Mouse (Mus musculus) heart, embryonic 15.5 days (tissue): ENCODE data around the gene Cyct. TPM values are rescaled to one million over a fixed set of nuclear protein-coding genes. Genes with fewer than 3 reads are reported as not detected.

Source experiments
- ATAC-seq: fragments of 200-750 bp; cut with Nextera tagmentation; replicated peaks from 2 replicates; pipeline ENCODE4 v1.8.0; 2017; ENCODE audit warnings: low read depth, moderate TSS enrichment; ENCODE audit not compliant: insufficient number of reproducible peaks, insufficient read depth, low FRiP score
- H3K27ac ChIP-seq: fragments of 300-500 bp; sonication (generic); 2 replicates; pipeline ENCODE4 v1.5.1; 2015; ENCODE audit warnings: mild to moderate bottlenecking, inconsistent platforms
- H3K27me3 ChIP-seq: fragments of 300-500 bp; sonication (generic); 2 replicates; pipeline ENCODE4 v1.6.1; 2015; ENCODE audit warnings: inconsistent platforms
- H3K36me3 ChIP-seq: fragments of 300-500 bp; sonication (generic); 2 replicates; pipeline ENCODE4 v1.6.1; 2015; ENCODE audit warnings: mild to moderate bottlenecking, inconsistent platforms
- H3K4me1 ChIP-seq: fragments of 300-500 bp; sonication (generic); replicated peaks from 2 replicates; pipeline ENCODE4 v1.6.1; 2015; ENCODE audit warnings: inconsistent platforms
- H3K4me2 ChIP-seq: fragments of 300-500 bp; sonication (generic); 2 replicates; pipeline ENCODE4 v1.6.1; 2015; ENCODE audit warnings: inconsistent platforms, mild to moderate bottlenecking, moderate library complexity
- H3K4me3 ChIP-seq: fragments of 300-500 bp; sonication (generic); 2 replicates; pipeline ENCODE4 v1.5.1; 2015; ENCODE audit warnings: mild to moderate bottlenecking, inconsistent platforms
- H3K9ac ChIP-seq: fragments of 300-500 bp; sonication (generic); 2 replicates; pipeline ENCODE4 v1.6.1; 2015; ENCODE audit warnings: mild to moderate bottlenecking, inconsistent platforms
- H3K9me3 ChIP-seq: fragments of 300-500 bp; sonication (generic); replicated peaks from 2 replicates; pipeline ENCODE4 v1.6.1; 2016; ENCODE audit warnings: inconsistent platforms
- WGBS: fragments of 180-500 bp; shearing (Covaris S2); methylation state at CpG from one replicate; pipeline ENCODE4 v1.1.7; 2015; ENCODE audit warnings: mixed read lengths; 5-methylcytosine and 5-hydroxymethylcytosine counted together
- polyA plus RNA-seq: library from polyadenylated mRNA; unstranded; fragments of >200 nt; fragmentation: Nextera tagmentation; extraction: Ambion mirVana; gene quantifications from 2 replicates; pipeline ENCODE4 v1.2.1, GENCODE M21; 2015

Gene Cyct
- polyA plus RNA-seq, 1 experiment from 2014 or later = 0.34 TPM

GRCm38 (mm10) chr2:76370656-76370922 is 10.3 kb upstream of the Cyct start:
- H3K9me3 ChIP-seq = no peaks in the 10 kb centered on the region
- peaks cover 19% of the 10 kb centered on the region for H3K36me3 ChIP-seq
- H3K4me1 ChIP-seq = peaks cover 20% of the 10 kb centered on the region
- no peaks in the 10 kb centered on the region for H3K27me3 ChIP-seq
- peak overlapping the region; percentile 79 for H3K4me3 ChIP-seq
- no peak for ATAC-seq
- 3% methylated on average over 7 of the region's 7 CpGs for WGBS
- H3K9ac ChIP-seq = peak overlapping the region; percentile 82
- H3K4me2 ChIP-seq = peak overlapping the region; percentile 89
- peak overlapping the region; percentile 73 for H3K27ac ChIP-seq

- whole genome bisulfite sequencing = under 1% methylated on average over 61 of the region's 61 CpGs
- peak; percentile 79 for ATAC-seq
- H3K9me3 ChIP-seq = no peaks in the 10 kb centered on the region
Measured at GRCm38 (mm10) chr2:76369821-76370655, 9.8 kb upstream of the Cyct start, which contains the start of gene Rbm45. Gene Rbm45, plus strand, starts transcription at chr2:76369984.

GRCm38 (mm10) chr2:76368861-76369660 is 8.8 kb upstream of the Cyct start:
- H3K27ac ChIP-seq = no peak overlapping the region
- no peaks in the 10 kb centered on the region for H3K27me3 ChIP-seq
- H3K36me3 ChIP-seq = peaks cover 11% of the 10 kb centered on the region
- H3K4me2 ChIP-seq = no peak overlapping the region
- no peak overlapping the region for H3K4me3 ChIP-seq
- peaks cover 20% of the 10 kb centered on the region for H3K4me1 ChIP-seq
- H3K9ac ChIP-seq = no peak overlapping the region
- no peak for ATAC-seq
- H3K9me3 ChIP-seq = no peaks in the 10 kb centered on the region
- 62% methylated on average over 13 of the region's 13 CpGs for WGBS

More at GRCm38 (mm10) chr2:76369821-76370655, 9.8 kb upstream of the Cyct start, which contains the start of gene Rbm45:
- H3K4me2 ChIP-seq = peak within 1 kb of the TSS; percentile 89
- H3K36me3 ChIP-seq = peaks cover 15% of the 10 kb centered on the region
- peak within 1 kb of the TSS; percentile 79 for H3K4me3 ChIP-seq
- peak within 1 kb of the TSS; percentile 82 for H3K9ac ChIP-seq
- peak within 1 kb of the TSS; percentile 73 for H3K27ac ChIP-seq
- peaks cover 20% of the 10 kb centered on the region for H3K4me1 ChIP-seq
- H3K27me3 ChIP-seq = no peaks in the 10 kb centered on the region

- H3K27ac ChIP-seq = no peak overlapping the region
- H3K4me1 ChIP-seq = peaks cover 16% of the 10 kb centered on the region
- no peak overlapping the region for H3K4me2 ChIP-seq
- H3K9ac ChIP-seq = no peak overlapping the region
- no peaks in the 10 kb centered on the region for H3K27me3 ChIP-seq
- no peaks in the 10 kb centered on the region for H3K36me3 ChIP-seq
- no peaks in the 10 kb centered on the region for H3K9me3 ChIP-seq
- ATAC-seq = no peak
- WGBS = 17% methylated on average over 9 of the region's 9 CpGs
- no peak overlapping the region for H3K4me3 ChIP-seq
Measured at GRCm38 (mm10) chr2:76367188-76367922, 7.1 kb upstream of the Cyct start.

- Histone ChIP-seq H3K9ac (no peak overlapping the region), H3K27ac (no peak overlapping the region), H3K4me3 (no peak overlapping the region), H3K27me3 (no peaks in the 10 kb centered on the region), H3K9me3 (no peaks in the 10 kb centered on the region), H3K4me2 (no peak overlapping the region), H3K36me3 (no peaks in the 10 kb centered on the region), H3K4me1 (peaks cover 3% of the 10 kb centered on the region)
- 75% methylated on average over 4 of the region's 4 CpGs for WGBS
- no peak for ATAC-seq
Measured at GRCm38 (mm10) chr2:76365811-76366210, 5.6 kb upstream of the Cyct start.

- H3K36me3 ChIP-seq = no peaks in the 10 kb centered on the region
- H3K4me2 ChIP-seq = no peak overlapping the region
- no peak for ATAC-seq
- H3K9me3 ChIP-seq = no peaks in the 10 kb centered on the region
- H3K9ac ChIP-seq = no peak overlapping the region
- H3K4me1 ChIP-seq = no peaks in the 10 kb centered on the region
- no peak overlapping the region for H3K27ac ChIP-seq
- H3K4me3 ChIP-seq = no peak overlapping the region
- 42% methylated on average over 2 of the region's 2 CpGs for WGBS
- no peaks in the 10 kb centered on the region for H3K27me3 ChIP-seq
Measured at GRCm38 (mm10) chr2:76362111-76362510, 1.9 kb upstream of the Cyct start.

- no peaks in the 10 kb centered on the region for H3K36me3 ChIP-seq
- H3K27ac ChIP-seq = no peak overlapping the region
- H3K4me2 ChIP-seq = no peak overlapping the region
- H3K4me1 ChIP-seq = no peaks in the 10 kb centered on the region
- no peaks in the 10 kb centered on the region for H3K27me3 ChIP-seq
- H3K9ac ChIP-seq = no peak overlapping the region
- no peak for ATAC-seq
- WGBS = 76% methylated on average over 6 of the region's 6 CpGs
- H3K4me3 ChIP-seq = no peak overlapping the region
- no peaks in the 10 kb centered on the region for H3K9me3 ChIP-seq
Measured at GRCm38 (mm10) chr2:76347839-76348238, 12.4 kb downstream of the Cyct start.

- H3K9ac ChIP-seq = no peak overlapping the region
- H3K4me3 ChIP-seq = no peak overlapping the region
- 84% methylated on average over 9 of the region's 9 CpGs for WGBS
- H3K27me3 ChIP-seq = peaks cover 14% of the 10 kb centered on the region
- H3K27ac ChIP-seq = no peak overlapping the region
- H3K36me3 ChIP-seq = no peaks in the 10 kb centered on the region
- no peak overlapping the region for H3K4me2 ChIP-seq
- H3K4me1 ChIP-seq = peaks cover 9% of the 10 kb centered on the region
- no peaks in the 10 kb centered on the region for H3K9me3 ChIP-seq
- ATAC-seq = no peak
Measured at GRCm38 (mm10) chr2:76342146-76342545, 18.1 kb downstream of the Cyct start.

GRCm38 (mm10) chr2:76338215-76339156 is 21.8 kb downstream of the Cyct start, which contains the start of gene Pde11a:
Gene Pde11a, minus strand, starts transcription at chr2:76338774.
- H3K27ac ChIP-seq = no peak within 1 kb of the TSS
- no peaks in the 10 kb centered on the region for H3K36me3 ChIP-seq
- peak within 1 kb of the TSS; percentile 56 for H3K4me3 ChIP-seq
- peak within 1 kb of the TSS; percentile 97 for H3K4me2 ChIP-seq
- peak within 1 kb of the TSS; percentile 45 for H3K9ac ChIP-seq
- ATAC-seq = peak; percentile 66; the same call in 1 of the 2 replicates
- 15% methylated on average over 40 of the region's 41 CpGs for WGBS
- H3K27me3 ChIP-seq = peaks cover 20% of the 10 kb centered on the region
- peaks cover 9% of the 10 kb centered on the region for H3K4me1 ChIP-seq
- H3K9me3 ChIP-seq = no peaks in the 10 kb centered on the region

GRCm38 (mm10) chr2:76334596-76334995 is 25.7 kb downstream of the Cyct start:
- H3K4me3 ChIP-seq = no peak overlapping the region
- H3K9ac ChIP-seq = no peak overlapping the region
- peaks cover 20% of the 10 kb centered on the region for H3K27me3 ChIP-seq
- no peaks in the 10 kb centered on the region for H3K9me3 ChIP-seq
- H3K27ac ChIP-seq = no peak overlapping the region
- 79% methylated on average over 5 of the region's 5 CpGs for WGBS
- H3K4me2 ChIP-seq = no peak overlapping the region
- ATAC-seq = no peak
- H3K4me1 ChIP-seq = peaks cover 9% of the 10 kb centered on the region
- H3K36me3 ChIP-seq = no peaks in the 10 kb centered on the region
